Mouse (Mus musculus) liver, embryonic 12.5 days (tissue): Measurements from ENCODE around the gene Tmtc2. TPM values are rescaled to one million over a fixed set of nuclear protein-coding genes. Genes with fewer than 3 reads are reported as not detected.

Source experiments
- ATAC-seq: fragments of 200-750 bp; cut with Nextera tagmentation; 2 replicates; pipeline ENCODE4 v1.8.0; 2017; ENCODE audit warnings: moderate number of reproducible peaks, mild to moderate bottlenecking, moderate library complexity
- H3K27ac ChIP-seq: fragments of 300-500 bp; sonication (generic); 2 replicates; pipeline ENCODE4 v1.5.1; 2016; ENCODE audit warnings: mild to moderate bottlenecking
- H3K27me3 ChIP-seq: fragments of 300-500 bp; sonication (generic); replicated peaks from 2 replicates; pipeline ENCODE4 v1.6.1; 2016; ENCODE audit warnings: mild to moderate bottlenecking, moderate library complexity
- H3K36me3 ChIP-seq: fragments of 300-500 bp; sonication (generic); 2 replicates; pipeline ENCODE4 v1.6.1; 2016; ENCODE audit warnings: mild to moderate bottlenecking, moderate library complexity
- H3K4me1 ChIP-seq: fragments of 300-500 bp; sonication (generic); 2 replicates; pipeline ENCODE4 v1.6.1; 2016
- H3K4me2 ChIP-seq: fragments of 300-500 bp; sonication (generic); 2 replicates; pipeline ENCODE4 v1.6.1; 2016; ENCODE audit warnings: mild to moderate bottlenecking, moderate library complexity
- H3K4me3 ChIP-seq: fragments of 300-500 bp; sonication (generic); 2 replicates; pipeline ENCODE4 v1.5.1; 2016; ENCODE audit warnings: mild to moderate bottlenecking, moderate library complexity
- H3K9ac ChIP-seq: fragments of 300-500 bp; sonication (generic); 2 replicates; pipeline ENCODE4 v1.6.1; 2016; ENCODE audit warnings: mild to moderate bottlenecking, moderate library complexity
- H3K9me3 ChIP-seq: fragments of 300-500 bp; sonication (generic); replicated peaks from 2 replicates; pipeline ENCODE4 v1.6.1; 2016; ENCODE audit warnings: mild to moderate bottlenecking, moderate library complexity
- WGBS: fragments of 180-500 bp; shearing (Covaris S2); methylation state at CpG from one replicate; pipeline ENCODE4 v1.1.7; 2016; ENCODE audit not compliant: insufficient replicate concordance; 5-methylcytosine and 5-hydroxymethylcytosine counted together
- polyA plus RNA-seq: library from polyadenylated mRNA; unstranded; fragments of >200 nt; fragmentation: Nextera tagmentation; extraction: Ambion mirVana; gene quantifications from 2 replicates; pipeline ENCODE4 v1.2.1, GENCODE M21; 2016

The Tmtc2 gene
- polyA plus RNA-seq, 1 experiment from 2014 or later, result 2.8 TPM

DNA sequence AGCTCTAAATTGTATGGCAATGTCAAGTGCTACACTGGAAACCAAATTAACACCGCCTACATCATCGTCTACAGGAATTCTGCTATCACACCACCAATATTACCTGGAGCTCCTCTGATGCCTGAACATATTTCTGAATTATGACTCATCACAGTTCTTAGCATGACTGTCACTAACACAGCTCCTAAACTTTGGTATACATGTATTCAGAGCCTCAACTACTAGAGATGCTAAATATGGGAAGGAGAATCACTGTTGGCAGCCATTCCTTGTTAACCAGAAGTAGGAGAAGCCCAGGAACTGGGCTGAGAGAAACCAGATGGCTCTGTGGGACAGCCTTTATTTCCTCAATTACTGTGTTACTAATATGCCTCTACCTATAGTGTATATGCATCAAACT is 382.2 kb downstream of the Tmtc2 start:
- Histone ChIP-seq H3K9ac (no peak overlapping the region), H3K27ac (no peak overlapping the region), H3K4me2 (no peak overlapping the region), H3K27me3 (no peaks in the 10 kb centered on the region), H3K36me3 (no peaks in the 10 kb centered on the region), H3K4me1 (no peaks in the 10 kb centered on the region), H3K4me3 (no peak overlapping the region), H3K9me3 (no peaks in the 10 kb centered on the region)
- no peak for ATAC-seq
- WGBS, result 81% methylated on average over 2 of the region's 2 CpGs

DNA sequence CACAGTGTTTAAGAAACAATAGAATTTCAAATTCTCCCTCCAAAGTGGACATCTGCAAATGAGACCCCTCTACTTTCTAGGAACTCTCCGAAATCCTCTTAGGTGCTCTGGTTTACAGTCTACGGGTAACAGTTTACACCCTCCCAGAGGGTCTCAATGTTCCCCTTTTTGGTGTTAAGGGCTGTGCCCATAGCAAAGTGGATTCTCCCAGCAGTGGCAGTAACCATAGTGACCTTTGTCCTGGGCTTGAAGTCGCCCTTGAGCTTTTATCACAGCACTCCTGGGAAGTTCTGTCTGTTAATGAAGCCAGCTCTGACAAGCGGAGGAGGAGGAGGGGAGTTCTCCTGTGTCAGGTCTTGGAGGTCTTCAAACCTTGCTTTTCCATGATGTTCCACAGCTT is 384.5 kb downstream of the Tmtc2 start:
- Histone ChIP-seq H3K4me1 (no peaks in the 10 kb centered on the region), H3K4me2 (no peak overlapping the region), H3K27me3 (no peaks in the 10 kb centered on the region), H3K36me3 (no peaks in the 10 kb centered on the region), H3K4me3 (no peak overlapping the region), H3K27ac (no peak overlapping the region), H3K9me3 (no peaks in the 10 kb centered on the region), H3K9ac (no peak overlapping the region)
- no peak for ATAC-seq
- WGBS, result 64% methylated on average over 4 of the region's 4 CpGs

DNA sequence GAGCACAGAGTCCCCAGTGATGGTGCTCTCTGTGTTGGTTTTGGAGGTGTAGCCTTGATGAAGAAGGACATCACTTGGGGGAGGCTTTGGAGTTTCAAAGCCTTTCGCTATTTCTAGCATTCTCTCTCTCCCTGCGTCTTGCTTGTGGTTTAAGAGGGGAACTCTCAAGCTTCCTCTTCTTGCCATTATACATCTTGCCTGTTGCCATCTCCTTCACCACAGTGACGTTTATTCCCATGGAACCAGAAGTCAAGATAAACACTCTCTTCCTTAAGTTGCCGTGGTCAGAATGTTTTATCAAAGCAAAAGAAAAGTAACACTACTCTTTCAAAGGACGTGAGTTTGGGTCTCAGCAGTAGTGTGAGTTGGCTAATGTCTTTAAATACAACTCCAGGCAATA is 387.6 kb downstream of the Tmtc2 start:
- ATAC-seq, result no peak
- no peaks in the 10 kb centered on the region for H3K9me3 ChIP-seq
- no peak overlapping the region for H3K4me2 ChIP-seq
- H3K4me3 ChIP-seq, result no peak overlapping the region
- no peaks in the 10 kb centered on the region for H3K36me3 ChIP-seq
- H3K4me1 ChIP-seq, result no peaks in the 10 kb centered on the region
- no peak overlapping the region for H3K27ac ChIP-seq
- H3K9ac ChIP-seq, result no peak overlapping the region
- 19% methylated on average over 5 of the region's 5 CpGs for WGBS
- H3K27me3 ChIP-seq, result no peaks in the 10 kb centered on the region

DNA sequence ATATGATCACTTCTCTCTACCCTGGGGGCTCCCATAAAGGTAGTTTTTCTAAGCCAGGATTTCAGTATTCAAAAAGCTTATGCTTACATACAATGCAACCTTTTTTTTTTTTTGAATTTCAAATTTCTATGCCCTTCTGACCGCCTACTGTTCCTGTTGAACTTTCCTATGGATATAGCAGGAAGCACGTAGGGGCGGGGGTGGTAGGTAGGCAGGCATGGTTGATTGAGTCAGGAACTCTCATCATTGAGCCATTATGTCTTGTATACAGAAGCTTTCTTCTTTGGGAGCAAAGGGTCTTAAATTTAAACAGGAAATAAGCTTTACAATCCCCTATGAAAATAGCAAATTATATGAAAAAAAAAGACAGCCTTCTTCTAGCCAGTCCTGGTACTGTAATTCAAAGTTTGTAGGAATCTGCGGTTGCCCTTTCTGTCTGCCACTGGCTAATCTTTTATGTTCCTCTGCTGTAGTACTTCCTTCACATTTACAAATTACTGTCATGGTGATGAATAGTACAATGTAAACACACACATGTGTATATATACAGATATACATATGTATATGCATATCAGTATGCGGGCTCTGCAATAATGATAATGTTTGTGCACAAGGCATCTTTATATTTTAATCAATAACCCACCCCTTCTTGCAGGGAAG is 405.7 kb downstream of the Tmtc2 start:
- H3K9ac ChIP-seq, result no peak overlapping the region
- H3K4me1 ChIP-seq, result no peaks in the 10 kb centered on the region
- no peak overlapping the region for H3K4me2 ChIP-seq
- no peak overlapping the region for H3K27ac ChIP-seq
- no peak for ATAC-seq
- no peaks in the 10 kb centered on the region for H3K36me3 ChIP-seq
- no peak overlapping the region for H3K4me3 ChIP-seq
- H3K27me3 ChIP-seq, result no peaks in the 10 kb centered on the region
- WGBS, result 61% methylated on average over 5 of the region's 5 CpGs
- no peaks in the 10 kb centered on the region for H3K9me3 ChIP-seq

DNA sequence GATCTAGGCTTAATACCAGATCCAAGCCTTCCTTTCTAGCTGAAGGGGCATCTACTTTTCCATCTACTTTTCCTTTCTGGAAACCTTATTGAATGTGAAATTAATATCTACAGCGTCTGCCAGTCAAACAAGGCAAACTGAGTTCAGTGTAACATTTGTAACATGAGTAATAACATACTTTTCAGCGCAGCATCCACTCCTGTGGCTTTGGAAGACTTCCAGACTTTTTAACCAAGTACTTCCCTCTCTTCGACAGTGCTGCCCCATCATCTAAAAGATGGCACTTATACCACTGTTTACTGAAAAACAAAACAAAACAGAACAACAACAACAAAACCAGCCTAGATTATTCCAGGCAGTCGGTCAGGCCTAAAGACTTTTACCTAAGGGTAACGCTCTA is 409.0 kb downstream of the Tmtc2 start:
- Histone ChIP-seq H3K27me3 (no peaks in the 10 kb centered on the region), H3K9me3 (no peaks in the 10 kb centered on the region), H3K4me3 (no peak overlapping the region), H3K27ac (no peak overlapping the region), H3K36me3 (no peaks in the 10 kb centered on the region), H3K4me2 (no peak overlapping the region), H3K9ac (no peak overlapping the region), H3K4me1 (no peaks in the 10 kb centered on the region)
- ATAC-seq, result no peak
- WGBS, result 71% methylated on average over 5 of the region's 5 CpGs

DNA sequence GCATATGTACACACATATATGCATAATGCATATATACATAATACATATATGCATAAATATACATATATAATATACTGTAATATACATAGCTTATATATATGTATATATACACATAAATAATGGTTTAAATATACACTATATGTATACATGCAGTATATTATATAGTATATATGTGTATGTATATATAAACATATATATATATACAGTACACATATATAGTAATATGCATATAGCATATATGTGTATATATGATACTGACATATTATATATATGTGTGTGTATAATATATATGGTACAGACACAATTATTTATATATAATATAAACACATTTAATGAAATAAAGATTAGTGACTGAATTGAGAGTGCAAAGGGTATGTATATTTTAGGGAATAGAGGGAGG is 420.5 kb downstream of the Tmtc2 start:
- no peak for ATAC-seq
- Histone ChIP-seq H3K9me3 (no peaks in the 10 kb centered on the region), H3K36me3 (no peaks in the 10 kb centered on the region), H3K4me2 (no peak overlapping the region), H3K4me1 (no peaks in the 10 kb centered on the region), H3K27me3 (no peaks in the 10 kb centered on the region), H3K27ac (no peak overlapping the region), H3K4me3 (no peak overlapping the region), H3K9ac (no peak overlapping the region)

DNA sequence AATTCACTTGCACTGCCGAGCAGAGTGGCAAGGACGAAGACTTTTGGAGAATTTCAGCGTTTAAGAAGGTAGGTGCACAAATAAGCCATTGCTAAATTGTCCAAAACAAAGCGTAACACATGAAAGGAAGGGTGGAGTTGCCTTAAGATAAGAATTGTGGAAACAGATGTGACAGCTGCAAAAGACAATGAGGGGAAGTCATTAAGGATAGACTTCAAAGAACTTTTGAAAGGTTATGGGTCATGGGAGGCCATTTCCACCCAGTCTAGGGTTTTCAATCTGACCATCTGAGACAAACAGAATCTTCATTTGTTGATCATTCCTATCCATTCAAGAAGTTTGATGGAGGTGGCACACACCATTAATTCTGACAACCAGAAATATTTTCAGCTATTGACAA is 429.9 kb downstream of the Tmtc2 start:
- Histone ChIP-seq H3K36me3 (no peaks in the 10 kb centered on the region), H3K9ac (no peak overlapping the region), H3K27ac (no peak overlapping the region), H3K4me3 (no peak overlapping the region), H3K4me2 (no peak overlapping the region), H3K27me3 (no peaks in the 10 kb centered on the region), H3K9me3 (no peaks in the 10 kb centered on the region), H3K4me1 (no peaks in the 10 kb centered on the region)
- 26% methylated on average over 4 of the region's 4 CpGs for WGBS
- ATAC-seq, result no peak

DNA sequence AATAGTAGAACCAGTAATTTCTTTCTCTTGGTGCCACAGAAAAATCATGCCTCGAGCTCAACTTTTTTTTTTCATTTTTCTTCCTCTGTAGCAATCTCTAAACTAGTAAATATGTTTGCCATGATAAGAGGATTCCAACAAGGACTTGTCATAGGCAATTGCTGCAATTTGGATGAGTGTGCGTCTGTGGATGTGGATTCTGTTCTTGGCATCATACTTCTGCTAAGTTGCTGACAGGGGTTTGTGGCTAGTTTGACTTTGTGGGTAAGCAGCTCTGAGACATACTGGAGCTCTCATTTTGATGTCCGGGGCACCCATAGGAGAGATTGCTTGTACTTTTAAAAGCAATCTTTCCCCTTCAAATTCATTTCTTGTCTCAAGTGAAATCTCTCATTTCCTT is 432.1 kb downstream of the Tmtc2 start:
- Histone ChIP-seq H3K27me3 (no peaks in the 10 kb centered on the region), H3K36me3 (no peaks in the 10 kb centered on the region), H3K27ac (no peak overlapping the region), H3K4me1 (no peaks in the 10 kb centered on the region), H3K4me3 (no peak overlapping the region), H3K9ac (no peak overlapping the region), H3K4me2 (no peak overlapping the region), H3K9me3 (no peaks in the 10 kb centered on the region)
- ATAC-seq, result no peak
- WGBS, result 55% methylated on average over 3 of the region's 3 CpGs
